Mouse (Mus musculus): ENCODE measurements around the gene Rbbp4. TPM values are rescaled to one million over a fixed set of nuclear protein-coding genes. Genes with fewer than 3 reads are reported as not detected.

The Rbbp4 gene
- polyA plus RNA-seq (2014; fragmentation: Illumina TruSeq; extraction: RNeasy Lipid Tissue Mini Kit (QIAGEN cat#74804); ENCODE audit: low read depth, low replicate concordance) = 109 TPM

GRCm38 (mm10) chr4:129335216-129336074 lies at the start of gene Rbbp4, which contains the start of gene Zbtb8os:
Gene Rbbp4, minus strand, starts transcription at chr4:129335370.
Gene Zbtb8os, plus strand, starts transcription at chr4:129335695.

GRCm38 (mm10) chr4:129377601-129378390 lies 42.6 kb upstream of the Rbbp4 start, which contains the start of gene Zbtb8a:
Gene Zbtb8a, minus strand, starts transcription at chr4:129378116.

GRCm38 (mm10) chr4:129287472-129287981 lies 47.6 kb downstream of the Rbbp4 start, which contains the start of gene Sync:
Gene Sync, plus strand, starts transcription at chr4:129287617.

GRCm38 (mm10) chr4:129261196-129261595 lies 74.0 kb downstream of the Rbbp4 start, which contains the start of gene C77080:
Gene C77080, minus strand, starts transcription at chr4:129261404.

Other genes starting within 250 kb of the Rbbp4 start
- not detected for gene Tmem54, start 229.8 kb downstream of the Rbbp4 start, polyA plus RNA-seq (2014; fragmentation: Illumina TruSeq; extraction: RNeasy Lipid Tissue Mini Kit (QIAGEN cat#74804); ENCODE audit: low read depth, low replicate concordance)
- not detected for gene Hpca, start 213.3 kb downstream of the Rbbp4 start, polyA plus RNA-seq (2014; fragmentation: Illumina TruSeq; extraction: RNeasy Lipid Tissue Mini Kit (QIAGEN cat#74804); ENCODE audit: low read depth, low replicate concordance)
- not detected for gene Fndc5, start 198.4 kb downstream of the Rbbp4 start, polyA plus RNA-seq (2014; fragmentation: Illumina TruSeq; extraction: RNeasy Lipid Tissue Mini Kit (QIAGEN cat#74804); ENCODE audit: low read depth, low replicate concordance)
- gene S100pbp, start 145.6 kb downstream of the Rbbp4 start, polyA plus RNA-seq (2014; fragmentation: Illumina TruSeq; extraction: RNeasy Lipid Tissue Mini Kit (QIAGEN cat#74804); ENCODE audit: low read depth, low replicate concordance) = 22.5 TPM
- gene Yars, start 145.6 kb downstream of the Rbbp4 start, polyA plus RNA-seq (2014; fragmentation: Illumina TruSeq; extraction: RNeasy Lipid Tissue Mini Kit (QIAGEN cat#74804); ENCODE audit: low read depth, low replicate concordance) = 5.2 TPM
- gene C77080, start 74.0 kb downstream of the Rbbp4 start, polyA plus RNA-seq (2014; fragmentation: Illumina TruSeq; extraction: RNeasy Lipid Tissue Mini Kit (QIAGEN cat#74804); ENCODE audit: low read depth, low replicate concordance) = 3.1 TPM
- not detected for gene Sync, start 47.8 kb downstream of the Rbbp4 start, polyA plus RNA-seq (2014; fragmentation: Illumina TruSeq; extraction: RNeasy Lipid Tissue Mini Kit (QIAGEN cat#74804); ENCODE audit: low read depth, low replicate concordance)
- 129 TPM for gene Zbtb8os, start 325 bp upstream of the Rbbp4 start, polyA plus RNA-seq (2014; fragmentation: Illumina TruSeq; extraction: RNeasy Lipid Tissue Mini Kit (QIAGEN cat#74804); ENCODE audit: low read depth, low replicate concordance)
- 0.58 TPM for gene Zbtb8a, start 42.7 kb upstream of the Rbbp4 start, polyA plus RNA-seq (2014; fragmentation: Illumina TruSeq; extraction: RNeasy Lipid Tissue Mini Kit (QIAGEN cat#74804); ENCODE audit: low read depth, low replicate concordance)
- gene Zbtb8b, start 105.5 kb upstream of the Rbbp4 start, polyA plus RNA-seq (2014; fragmentation: Illumina TruSeq; extraction: RNeasy Lipid Tissue Mini Kit (QIAGEN cat#74804); ENCODE audit: low read depth, low replicate concordance) = not detected
- 13.3 TPM for gene Bsdc1, start 126.2 kb upstream of the Rbbp4 start, polyA plus RNA-seq (2014; fragmentation: Illumina TruSeq; extraction: RNeasy Lipid Tissue Mini Kit (QIAGEN cat#74804); ENCODE audit: low read depth, low replicate concordance)
- gene Tssk3, start 155.7 kb upstream of the Rbbp4 start, polyA plus RNA-seq (2014; fragmentation: Illumina TruSeq; extraction: RNeasy Lipid Tissue Mini Kit (QIAGEN cat#74804); ENCODE audit: low read depth, low replicate concordance) = not detected
- not detected for gene Fam229a, start 155.8 kb upstream of the Rbbp4 start, polyA plus RNA-seq (2014; fragmentation: Illumina TruSeq; extraction: RNeasy Lipid Tissue Mini Kit (QIAGEN cat#74804); ENCODE audit: low read depth, low replicate concordance)
- 10.8 TPM for gene Marcksl1, start 178.2 kb upstream of the Rbbp4 start, polyA plus RNA-seq (2014; fragmentation: Illumina TruSeq; extraction: RNeasy Lipid Tissue Mini Kit (QIAGEN cat#74804); ENCODE audit: low read depth, low replicate concordance)
- 17.1 TPM for gene Hdac1, start 207.3 kb upstream of the Rbbp4 start, polyA plus RNA-seq (2014; fragmentation: Illumina TruSeq; extraction: RNeasy Lipid Tissue Mini Kit (QIAGEN cat#74804); ENCODE audit: low read depth, low replicate concordance)
- 0.24 TPM for gene Lck, start 238.3 kb upstream of the Rbbp4 start, polyA plus RNA-seq (2014; fragmentation: Illumina TruSeq; extraction: RNeasy Lipid Tissue Mini Kit (QIAGEN cat#74804); ENCODE audit: low read depth, low replicate concordance)
- gene Fam167b, start 243.2 kb upstream of the Rbbp4 start, polyA plus RNA-seq (2014; fragmentation: Illumina TruSeq; extraction: RNeasy Lipid Tissue Mini Kit (QIAGEN cat#74804); ENCODE audit: low read depth, low replicate concordance) = 0.48 TPM

Measured in liver, adult 10 weeks (tissue).